Mouse (Mus musculus): ENCODE data around the gene Men1.

DNA sequence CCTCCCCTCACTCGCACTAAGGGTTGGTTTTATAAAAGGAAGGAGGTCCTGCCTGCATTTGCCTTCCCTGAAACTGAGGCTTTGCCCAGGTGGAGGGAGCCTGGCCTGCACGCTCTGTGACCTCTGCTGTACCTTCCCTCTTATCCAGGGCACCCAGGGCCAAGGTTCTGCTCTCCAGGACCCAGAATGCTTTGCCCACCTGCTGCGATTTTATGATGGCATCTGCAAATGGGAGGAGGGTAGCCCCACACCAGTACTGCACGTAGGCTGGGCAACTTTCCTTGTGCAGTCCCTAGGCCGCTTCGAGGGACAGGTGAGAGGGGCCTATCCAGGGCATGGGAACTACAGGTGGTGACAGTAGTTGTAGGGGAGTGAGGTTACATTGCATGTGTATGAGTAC, 4.4 kb downstream of the Men1 start:
- TF ChIP-seq CTCF (IDR thresholded peaks at IDR 0.05; ENCODE audit: extremely low read depth, insufficient read depth, low read length) (no peak), POLR2A (IDR thresholded peaks at IDR 0.05; ENCODE audit: extremely low read depth, insufficient read depth, low read length) (no peak)

Data from cortical plate, adult 2 months (tissue).